Mouse (Mus musculus): ENCODE data around the gene Hhex. TPM values are rescaled to one million over a fixed set of nuclear protein-coding genes. Genes with fewer than 3 reads are reported as not detected.

Hhex gene
- total RNA-seq, 1 experiment, result 2.1 TPM

GRCm38 (mm10) chr19:37442524-37443286, 8.1 kb downstream of the Hhex start:
- Histone ChIP-seq H3K27ac (ENCODE audit: insufficient read depth, low read depth, low read length, poor library complexity, severe bottlenecking) (no peak overlapping the region), H3K4me1 (ENCODE audit: control insufficient read depth in 2 of 2, insufficient read depth in 2 of 2, low read length in 2 of 2, poor library complexity in 1 of 2) (no peaks in the 10 kb centered on the region), H3K9ac (ENCODE audit: insufficient read depth, low read depth, low read length, poor library complexity, severe bottlenecking) (no peak overlapping the region), H3K36me3 (ENCODE audit: control insufficient read depth, insufficient read depth, low read length, poor library complexity, severe bottlenecking) (no peaks in the 10 kb centered on the region), H3K9me3 (ENCODE audit: control insufficient read depth, insufficient read depth, low read depth, low read length) (no peaks in the 10 kb centered on the region), H3K4me3 (ENCODE audit: insufficient read depth in 1 of 2, low read depth in 1 of 2, low read length in 2 of 2, poor library complexity in 1 of 2, severe bottlenecking in 1 of 2) (no peak overlapping the region)
- TF ChIP-seq HCFC1 (IDR thresholded peaks at IDR 0.05; ENCODE audit: borderline replicate concordance, insufficient read depth, low read length) (no peak), ZC3H11A (IDR thresholded peaks at IDR 0.05; ENCODE audit: borderline replicate concordance, low read depth, low read length) (no peak), CHD2 (IDR thresholded peaks at IDR 0.05; ENCODE audit: low read depth, low read length) (no peak), ZNF384 (IDR thresholded peaks at IDR 0.05; ENCODE audit: low read depth, low read length) (no peak), MAFK (IDR thresholded peaks at IDR 0.05; ENCODE audit: insufficient read depth, low read depth, low read length) (no peak)
- in situ Hi-C loops (cut with MboI; ENCODE audit: low sequenced_read_pairs in 2 of 2, unreplicated experiment in 2 of 2), result no loop called here
- no peak for DNase-seq (ENCODE audit: low read depth, low spot score)

DNA sequence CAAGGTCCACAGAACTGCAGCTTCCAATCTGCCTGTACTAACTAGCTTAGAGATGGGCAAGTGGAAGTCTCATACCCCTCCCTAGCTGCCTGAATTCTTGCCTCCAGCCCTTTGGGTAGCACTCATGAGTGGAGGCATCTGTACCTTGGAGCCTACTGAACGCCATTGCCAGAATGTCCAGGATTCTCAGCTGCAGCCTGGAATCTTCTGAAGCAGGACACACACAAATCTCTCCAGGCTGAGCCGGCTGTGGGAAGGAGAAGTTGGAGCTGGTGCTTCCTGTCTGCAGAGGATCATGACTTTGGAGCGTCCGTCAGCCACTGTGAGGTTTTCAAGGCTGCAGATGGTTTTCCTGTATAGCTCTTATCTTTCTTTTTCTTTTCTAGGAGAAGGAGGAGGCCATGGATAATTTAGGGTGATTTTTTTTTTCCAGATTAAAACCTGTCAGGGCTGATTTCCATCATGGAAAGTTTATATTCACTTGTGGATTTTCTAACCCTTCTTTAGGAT, 9.1 kb downstream of the Hhex start:
- Histone ChIP-seq H3K4me1 (ENCODE audit: control insufficient read depth in 2 of 2, insufficient read depth in 2 of 2, low read length in 2 of 2, poor library complexity in 1 of 2) (no peaks in the 10 kb centered on the region), H3K27ac (ENCODE audit: insufficient read depth, low read depth, low read length, poor library complexity, severe bottlenecking) (no peak overlapping the region), H3K36me3 (ENCODE audit: control insufficient read depth, insufficient read depth, low read length, poor library complexity, severe bottlenecking) (no peaks in the 10 kb centered on the region), H3K9ac (ENCODE audit: insufficient read depth, low read depth, low read length, poor library complexity, severe bottlenecking) (no peak overlapping the region), H3K9me3 (ENCODE audit: control insufficient read depth, insufficient read depth, low read depth, low read length) (peaks cover 2% of the 10 kb centered on the region; the same call in 1 of the 2 replicates), H3K4me3 (ENCODE audit: insufficient read depth in 1 of 2, low read depth in 1 of 2, low read length in 2 of 2, poor library complexity in 1 of 2, severe bottlenecking in 1 of 2) (no peak overlapping the region)
- no peak for DNase-seq (ENCODE audit: low read depth, low spot score)
- TF ChIP-seq ZC3H11A (IDR thresholded peaks at IDR 0.05; ENCODE audit: borderline replicate concordance, low read depth, low read length), result no peak
- no peak for TF ChIP-seq MAFK (IDR thresholded peaks at IDR 0.05; ENCODE audit: insufficient read depth, low read depth, low read length)
- no peak for TF ChIP-seq CHD2 (IDR thresholded peaks at IDR 0.05; ENCODE audit: low read depth, low read length)
- in situ Hi-C loops (cut with MboI; ENCODE audit: low sequenced_read_pairs in 2 of 2, unreplicated experiment in 2 of 2), result no loop called here

GRCm38 (mm10) chr19:37448212-37448611, 13.6 kb downstream of the Hhex start:
- H3K27ac ChIP-seq (ENCODE audit: insufficient read depth, low read depth, low read length, poor library complexity, severe bottlenecking), result no peak overlapping the region
- no peaks in the 10 kb centered on the region; the same call in 1 of the 2 replicates for H3K36me3 ChIP-seq (ENCODE audit: control insufficient read depth, insufficient read depth, low read length, poor library complexity, severe bottlenecking)
- no peaks in the 10 kb centered on the region for H3K4me1 ChIP-seq (ENCODE audit: control insufficient read depth in 2 of 2, insufficient read depth in 2 of 2, low read length in 2 of 2, poor library complexity in 1 of 2)
- DNase-seq (ENCODE audit: low read depth, low spot score), result no peak
- H3K9me3 ChIP-seq (ENCODE audit: control insufficient read depth, insufficient read depth, low read depth, low read length), result peaks cover 4% of the 10 kb centered on the region; the same call in 1 of the 2 replicates
- no peak overlapping the region for H3K4me3 ChIP-seq (ENCODE audit: insufficient read depth in 1 of 2, low read depth in 1 of 2, low read length in 2 of 2, poor library complexity in 1 of 2, severe bottlenecking in 1 of 2)
- no peak overlapping the region for H3K9ac ChIP-seq (ENCODE audit: insufficient read depth, low read depth, low read length, poor library complexity, severe bottlenecking)
- in situ Hi-C loops (cut with MboI; ENCODE audit: low sequenced_read_pairs in 2 of 2, unreplicated experiment in 2 of 2), result no loop called here
- TF ChIP-seq CHD2 (IDR thresholded peaks at IDR 0.05; ENCODE audit: low read depth, low read length) (no peak), HCFC1 (IDR thresholded peaks at IDR 0.05; ENCODE audit: borderline replicate concordance, insufficient read depth, low read length) (no peak), MAFK (IDR thresholded peaks at IDR 0.05; ENCODE audit: insufficient read depth, low read depth, low read length) (no peak), ZNF384 (IDR thresholded peaks at IDR 0.05; ENCODE audit: low read depth, low read length) (no peak), ZC3H11A (IDR thresholded peaks at IDR 0.05; ENCODE audit: borderline replicate concordance, low read depth, low read length) (no peak)

DNA sequence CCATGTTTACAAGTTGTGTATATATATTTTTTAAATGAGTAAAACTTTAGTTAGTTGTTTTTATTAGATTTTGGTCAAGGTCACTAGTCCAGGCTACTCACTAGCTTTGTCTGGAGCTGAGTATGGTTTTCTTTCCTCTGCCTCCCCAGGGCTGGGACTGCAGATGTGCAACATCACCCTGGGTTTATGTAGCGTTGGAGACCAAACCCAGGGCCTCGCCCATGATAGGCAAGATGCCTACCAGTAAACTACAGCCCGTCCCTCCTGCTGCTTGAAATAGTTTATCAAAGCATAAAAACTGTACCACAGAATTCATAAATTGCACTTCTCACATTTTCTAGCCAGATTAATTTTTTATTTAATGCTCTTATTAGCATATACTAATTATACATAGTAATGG, 14.6 kb downstream of the Hhex start:
- no peak overlapping the region for H3K27ac ChIP-seq (ENCODE audit: insufficient read depth, low read depth, low read length, poor library complexity, severe bottlenecking)
- H3K9me3 ChIP-seq (ENCODE audit: control insufficient read depth, insufficient read depth, low read depth, low read length), result peaks cover 4% of the 10 kb centered on the region; the same call in 1 of the 2 replicates
- no peaks in the 10 kb centered on the region for H3K4me1 ChIP-seq (ENCODE audit: control insufficient read depth in 2 of 2, insufficient read depth in 2 of 2, low read length in 2 of 2, poor library complexity in 1 of 2)
- no peaks in the 10 kb centered on the region; the same call in 1 of the 2 replicates for H3K36me3 ChIP-seq (ENCODE audit: control insufficient read depth, insufficient read depth, low read length, poor library complexity, severe bottlenecking)
- TF ChIP-seq ZC3H11A (IDR thresholded peaks at IDR 0.05; ENCODE audit: borderline replicate concordance, low read depth, low read length), result no peak
- no peak for TF ChIP-seq HCFC1 (IDR thresholded peaks at IDR 0.05; ENCODE audit: borderline replicate concordance, insufficient read depth, low read length)
- no peak for TF ChIP-seq MAFK (IDR thresholded peaks at IDR 0.05; ENCODE audit: insufficient read depth, low read depth, low read length)
- TF ChIP-seq ZNF384 (IDR thresholded peaks at IDR 0.05; ENCODE audit: low read depth, low read length), result no peak
- no peak for TF ChIP-seq CHD2 (IDR thresholded peaks at IDR 0.05; ENCODE audit: low read depth, low read length)
- H3K4me3 ChIP-seq (ENCODE audit: insufficient read depth in 1 of 2, low read depth in 1 of 2, low read length in 2 of 2, poor library complexity in 1 of 2, severe bottlenecking in 1 of 2), result no peak overlapping the region
- no peak for DNase-seq (ENCODE audit: low read depth, low spot score)
- in situ Hi-C loops (cut with MboI; ENCODE audit: low sequenced_read_pairs in 2 of 2, unreplicated experiment in 2 of 2), result no loop called here
- H3K9ac ChIP-seq (ENCODE audit: insufficient read depth, low read depth, low read length, poor library complexity, severe bottlenecking), result no peak overlapping the region

All from ES-E14 (cell line).